Mouse (Mus musculus) testis, adult 2 months (tissue): Measurements from ENCODE around the gene Bri3bp.

Source experiments
- CTCF ChIP-seq: fragments of 200-500 bp; IDR thresholded peaks from 2 replicates; pipeline ENCODE4 v1.5.1; 2012; ENCODE audit warnings: low read depth, mild to moderate bottlenecking, inconsistent platforms, low read length, moderate library complexity; ENCODE audit not compliant: control insufficient read depth, insufficient read depth, insufficient replicate concordance
- POLR2A ChIP-seq: fragments of 200-500 bp; IDR thresholded peaks from 2 replicates; pipeline ENCODE4 v1.6.1; 2012; ENCODE audit warnings: low read depth, mild to moderate bottlenecking, inconsistent platforms, low read length, moderate library complexity; ENCODE audit not compliant: control insufficient read depth

DNA sequence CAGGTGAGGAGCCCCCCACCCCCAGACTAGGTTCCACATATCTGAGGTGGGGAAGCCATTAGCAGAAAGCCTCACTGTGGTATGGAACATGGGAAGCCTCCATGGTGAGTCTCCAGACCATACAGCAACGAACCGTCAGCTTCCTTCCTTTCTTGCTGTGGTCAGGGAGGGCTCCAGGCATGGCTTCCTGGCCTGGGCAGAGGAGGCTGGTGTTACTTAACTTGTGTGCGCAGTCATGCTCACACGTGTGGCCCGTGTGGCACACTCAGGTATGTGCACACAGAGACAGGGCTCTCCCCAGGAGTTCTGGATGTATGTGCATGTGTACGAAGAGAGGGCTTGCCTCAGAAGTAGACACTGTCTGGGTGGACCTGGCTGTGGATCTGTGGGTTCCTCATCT lies 62.3 kb downstream of the Bri3bp start:
- TF ChIP-seq CTCF, result no peak
- TF ChIP-seq POLR2A, result no peak
